Mouse (Mus musculus) CD4-positive, CD25-positive, alpha-beta regulatory T cell, adult 4 months (primary cell): ENCODE measurements at regions not wholly inside any gene's neighbourhood (a gene's known extent, or its start where the extent isn't known, plus 50 kb on each side); places are given as distances from the start of the nearest gene placed in this dataset.

ENCODE experiments used
- ATAC-seq: one replicate; pipeline ENCODE4 v1.8.0; 2017

DNA sequence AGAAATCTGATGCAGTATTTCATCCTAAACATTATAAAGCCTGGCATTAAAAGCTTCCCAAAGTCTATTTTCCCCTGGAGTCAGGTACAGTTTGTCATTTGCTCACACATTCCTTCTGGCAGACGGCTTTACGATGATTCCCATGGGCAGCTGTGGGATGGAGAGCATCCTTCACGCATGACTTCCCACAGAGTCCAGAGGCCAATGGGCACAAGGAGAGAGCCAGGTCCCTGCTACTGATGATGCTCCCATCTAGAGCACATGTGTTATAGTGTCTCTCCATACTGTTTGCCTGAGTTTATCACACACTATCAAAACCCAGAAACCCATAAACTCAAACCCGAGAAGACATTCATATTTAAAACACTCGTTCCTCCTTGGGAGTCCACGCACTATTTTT lies 270.8 kb upstream of the Noct start:
- ATAC-seq: no peak

DNA sequence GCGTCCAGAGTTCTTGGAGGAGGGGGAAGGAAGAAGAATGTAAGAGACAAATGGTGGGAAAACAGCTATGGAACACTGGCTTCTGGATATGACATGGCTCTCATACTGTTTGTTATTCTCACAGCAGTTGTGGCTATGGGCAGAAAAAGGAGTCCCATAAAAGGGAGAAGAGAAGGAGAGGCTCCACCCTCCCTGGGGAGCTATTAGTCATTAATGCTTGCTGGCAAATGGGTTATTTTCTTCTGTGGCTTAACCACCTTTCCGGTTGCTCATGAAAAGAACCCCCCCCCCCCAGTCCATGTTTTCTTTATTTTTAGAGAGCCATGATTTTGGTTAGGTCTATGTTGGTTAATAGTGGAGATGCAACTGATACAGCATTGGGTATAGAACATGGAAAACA lies 253.9 kb upstream of the Noct start:
- no peak for ATAC-seq

DNA sequence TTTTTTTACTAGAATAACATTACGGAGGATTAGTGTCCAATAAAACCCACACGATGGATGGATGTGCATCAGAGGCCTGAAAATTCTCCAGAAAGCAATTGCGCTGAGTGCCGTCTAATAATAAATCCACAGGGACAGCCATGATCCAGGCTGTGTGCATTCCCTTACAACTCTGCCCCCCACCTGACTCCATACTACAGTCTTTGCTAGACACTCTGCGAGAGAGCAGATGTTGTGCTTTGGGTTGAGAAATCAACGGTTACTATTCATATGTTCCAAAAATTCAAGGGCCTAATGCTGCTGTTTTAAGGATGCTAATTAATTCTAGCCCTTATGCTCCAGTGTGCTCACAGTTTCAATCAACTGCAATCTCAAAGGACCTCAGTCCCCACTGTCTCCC lies 251.2 kb upstream of the Noct start:
- no peak for ATAC-seq

DNA sequence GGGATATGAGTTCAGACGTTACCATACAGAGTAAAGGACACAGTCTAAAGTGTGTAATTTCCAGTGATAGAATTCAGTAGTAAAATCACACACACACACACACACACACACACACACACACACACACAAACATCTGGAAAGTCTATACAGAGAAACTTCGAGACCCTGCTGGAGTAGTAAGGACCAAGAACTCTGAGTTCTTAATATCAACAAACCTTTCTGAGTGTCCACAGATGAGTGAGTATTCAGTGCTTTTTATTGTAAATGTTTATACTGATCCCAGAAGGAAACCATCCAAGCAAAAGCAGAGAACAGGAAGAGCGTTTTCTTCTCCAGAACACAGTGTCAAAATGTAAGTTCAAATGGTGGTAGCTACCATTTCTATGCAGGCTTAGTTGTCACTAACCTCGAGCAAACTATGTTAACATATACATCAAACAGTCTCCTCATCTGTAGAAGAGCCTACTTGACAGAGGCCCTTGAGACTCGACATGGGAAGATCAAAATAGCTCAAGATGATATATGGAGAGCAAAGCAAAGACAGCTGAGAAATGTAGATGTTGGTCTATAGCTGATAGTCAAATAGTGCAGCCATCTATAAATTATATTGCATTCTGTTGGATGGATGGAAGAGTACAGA lies 248.0 kb upstream of the Noct start:
- no peak for ATAC-seq

DNA sequence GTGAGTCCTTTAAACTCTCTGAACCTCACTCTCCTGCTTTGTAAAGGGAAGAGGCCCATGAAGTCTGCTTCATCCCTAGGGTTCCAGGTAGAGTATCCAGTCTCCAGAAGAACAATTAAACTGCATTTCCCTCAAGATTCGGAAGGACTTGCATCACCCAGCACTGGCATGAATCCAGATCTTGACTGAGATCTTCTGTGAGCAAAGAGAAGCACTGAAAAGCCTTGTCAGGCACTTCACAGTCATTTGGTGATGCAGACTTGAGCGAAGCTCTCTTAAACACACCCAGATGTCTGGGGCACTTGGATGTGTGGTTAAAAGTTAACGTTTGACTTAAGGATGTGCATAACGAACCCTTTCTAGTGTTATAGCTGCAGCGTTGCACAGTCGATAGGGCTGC lies 247.4 kb upstream of the Noct start:
- no peak for ATAC-seq

- no peak for ATAC-seq
Observed at GRCm38 (mm10) chr3:50978636-50979035, 245.6 kb upstream of the Noct start.

- no peak for ATAC-seq
Observed at GRCm38 (mm10) chr3:50979592-50979991, 244.7 kb upstream of the Noct start.

DNA sequence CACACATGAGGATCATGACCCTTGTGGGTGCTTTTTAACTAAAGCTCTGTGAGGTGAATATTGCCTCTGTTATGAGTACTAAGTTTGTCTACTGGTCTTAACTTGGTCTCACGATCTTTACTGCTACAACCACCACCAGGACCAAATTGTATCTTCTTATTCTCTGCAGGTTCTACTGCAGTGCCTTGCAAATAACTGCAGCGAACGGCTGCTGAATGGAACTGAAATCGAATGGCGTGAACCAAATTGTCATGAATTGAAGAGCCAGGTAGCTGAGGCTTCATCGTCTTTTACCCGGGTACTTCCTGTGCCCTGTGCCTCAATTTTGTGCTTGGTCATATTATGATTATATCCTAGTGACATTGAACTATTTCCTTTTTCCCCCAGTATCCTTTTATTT lies 242.5 kb upstream of the Noct start:
- no peak for ATAC-seq

- no peak for ATAC-seq
Observed at GRCm38 (mm10) chr3:50982649-50983048, 241.6 kb upstream of the Noct start.

DNA sequence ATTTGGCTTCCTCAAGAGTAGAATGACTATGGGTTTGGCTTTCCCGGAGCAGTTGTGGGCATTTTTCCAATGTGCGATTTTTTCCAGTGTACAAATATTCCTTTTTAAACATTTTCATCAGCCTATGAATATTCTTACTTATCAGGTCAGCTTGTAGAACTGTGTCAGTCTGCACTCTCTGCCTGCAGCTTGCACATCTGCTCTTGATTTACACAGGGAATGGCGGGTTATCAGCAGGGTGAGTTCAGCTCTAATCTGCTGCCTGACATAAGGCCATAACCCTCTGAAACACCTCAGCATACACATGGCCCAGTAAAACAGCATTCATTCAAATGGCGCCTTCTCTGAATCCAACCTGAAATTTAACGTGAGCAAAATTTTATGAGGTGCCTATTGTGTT lies 241.1 kb upstream of the Noct start:
- no peak for ATAC-seq

DNA sequence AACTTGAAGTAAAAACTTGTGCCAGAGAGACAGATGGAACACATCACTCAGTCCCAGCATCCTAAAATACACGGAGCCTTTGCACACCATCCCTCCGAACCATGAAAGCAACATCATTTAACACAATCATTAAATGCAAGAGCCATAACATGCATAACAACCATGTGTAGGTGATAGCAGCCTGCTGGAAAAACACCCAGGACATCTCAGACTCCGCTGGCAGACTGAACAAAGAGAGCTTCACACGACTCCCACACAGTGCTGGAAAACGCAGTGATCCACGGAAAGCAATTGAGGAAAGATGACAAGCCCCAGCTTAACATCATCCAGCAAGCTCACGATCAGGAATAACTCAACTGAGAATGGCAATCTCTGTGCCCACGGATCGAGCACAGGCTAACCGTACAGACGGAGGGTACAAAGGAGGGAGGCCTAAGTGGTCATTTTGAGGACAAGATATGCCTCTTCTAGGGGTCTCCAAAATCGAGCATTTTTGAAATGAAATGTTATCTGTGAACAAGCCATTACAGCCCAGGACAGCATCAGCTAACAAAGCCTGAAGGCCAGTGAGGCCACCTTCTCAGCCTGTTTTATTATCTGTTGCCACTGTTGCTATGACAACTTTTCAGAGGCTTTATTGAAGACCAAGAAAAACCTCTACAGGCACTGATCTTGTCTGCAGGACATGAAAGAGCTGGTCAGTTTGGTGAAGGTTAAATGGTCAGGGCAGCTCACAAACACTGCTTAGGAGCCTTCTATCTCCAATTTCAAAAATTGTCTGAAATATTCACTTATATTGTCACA lies 240.1 kb upstream of the Noct start:
- no peak for ATAC-seq

- ATAC-seq: no peak
Observed at GRCm38 (mm10) chr3:50987821-50988220, 236.4 kb upstream of the Noct start.

GRCm38 (mm10) chr3:50990810-50991209 lies 233.4 kb upstream of the Noct start:
- no peak for ATAC-seq

DNA sequence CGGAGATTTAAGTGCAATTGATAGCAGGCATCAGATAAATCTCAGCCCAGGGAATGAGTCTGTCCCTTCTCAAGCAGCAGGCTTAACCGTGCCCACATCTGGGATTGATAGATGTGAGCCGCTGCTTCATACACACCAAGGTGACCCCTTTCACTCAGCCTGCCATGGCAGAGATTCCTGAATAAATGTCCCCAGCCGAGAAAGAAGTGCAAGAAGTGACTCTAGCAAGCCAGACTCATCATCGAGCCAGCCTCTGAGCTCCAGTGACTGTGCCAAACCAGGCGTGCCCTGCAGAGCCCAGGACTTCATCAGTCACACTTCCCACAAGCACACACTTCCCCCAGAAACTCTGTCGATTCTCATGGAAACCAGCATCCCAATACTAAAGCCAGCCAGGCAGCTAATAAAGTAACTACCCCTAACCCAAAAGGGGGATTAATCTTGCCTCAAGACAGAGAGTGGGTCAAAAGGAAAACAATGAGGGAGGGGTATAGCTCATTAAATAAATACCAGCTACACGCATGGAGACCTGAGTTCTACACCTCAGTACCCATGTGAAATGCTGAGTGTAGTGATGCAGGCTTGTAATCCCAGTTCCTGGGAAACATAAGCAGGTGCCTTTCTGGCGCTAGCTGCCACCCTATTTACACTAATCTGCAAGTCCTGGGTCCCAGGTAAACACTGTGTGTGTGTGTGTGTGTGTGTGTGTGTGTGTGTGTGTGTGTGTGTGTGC lies 231.5 kb upstream of the Noct start:
- no peak for ATAC-seq

DNA sequence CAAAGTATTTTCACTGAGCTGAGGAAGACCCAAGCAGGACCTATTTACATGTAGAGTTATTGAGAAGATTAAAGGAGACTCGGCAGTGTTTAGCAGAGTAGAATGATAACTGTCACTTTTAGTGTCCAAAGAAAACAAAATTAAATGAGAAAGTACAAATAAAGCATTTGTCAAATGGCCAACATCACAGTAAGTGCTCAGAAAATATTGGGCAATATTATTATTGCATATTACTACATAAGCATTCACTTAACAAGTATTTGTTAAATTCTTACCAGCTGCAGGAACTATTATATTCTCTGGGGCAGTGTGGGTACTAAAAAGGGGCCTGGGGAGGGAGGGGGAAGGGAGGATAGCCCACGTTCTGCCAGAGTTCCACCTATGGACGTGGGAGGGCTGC lies 224.5 kb upstream of the Noct start:
- no peak for ATAC-seq

DNA sequence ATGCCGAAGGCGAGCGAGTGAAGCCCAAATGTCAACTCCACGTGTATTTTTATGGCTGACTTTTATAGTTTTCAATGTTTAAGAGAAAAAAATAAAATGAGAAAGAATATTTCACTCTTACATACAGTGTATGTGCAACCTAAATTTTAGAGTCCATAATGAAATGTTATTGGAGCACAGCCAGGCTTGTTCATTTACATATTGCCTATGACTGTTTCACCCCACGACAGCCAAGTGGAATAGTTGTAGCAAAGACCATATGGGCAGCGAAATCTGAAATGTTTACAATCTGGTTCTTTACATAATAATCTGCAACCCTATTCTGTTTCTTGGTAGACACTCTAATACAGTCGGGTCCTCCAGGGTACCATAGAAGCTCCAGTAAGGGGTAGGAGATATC lies 223.3 kb upstream of the Noct start:
- ATAC-seq: no peak

- ATAC-seq: no peak
Observed at GRCm38 (mm10) chr3:51002662-51003061, 221.6 kb upstream of the Noct start.

- no peak for ATAC-seq
Observed at GRCm38 (mm10) chr3:51003506-51004170, 220.6 kb upstream of the Noct start.

- ATAC-seq: no peak
Observed at GRCm38 (mm10) chr3:51004216-51004615, 220.0 kb upstream of the Noct start.

DNA sequence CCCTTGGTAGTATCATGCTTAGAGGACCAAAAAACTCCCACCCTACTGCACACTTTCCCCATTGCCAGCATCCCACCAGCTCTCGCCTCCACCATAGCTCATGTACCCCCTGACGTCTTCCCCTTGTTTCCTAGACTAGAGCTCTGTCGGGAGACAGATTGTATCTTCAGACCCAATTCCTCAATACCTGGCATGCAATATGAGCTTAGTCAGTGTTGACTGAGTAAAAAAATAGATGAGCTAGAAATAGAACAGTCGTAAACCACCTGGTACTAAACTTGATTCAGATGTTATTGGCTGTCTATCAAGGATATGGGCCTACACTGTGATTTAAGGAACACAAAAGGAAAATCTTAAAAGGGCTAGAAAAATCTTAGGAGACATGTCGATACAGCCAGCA lies 215.1 kb upstream of the Noct start:
- no peak for ATAC-seq

DNA sequence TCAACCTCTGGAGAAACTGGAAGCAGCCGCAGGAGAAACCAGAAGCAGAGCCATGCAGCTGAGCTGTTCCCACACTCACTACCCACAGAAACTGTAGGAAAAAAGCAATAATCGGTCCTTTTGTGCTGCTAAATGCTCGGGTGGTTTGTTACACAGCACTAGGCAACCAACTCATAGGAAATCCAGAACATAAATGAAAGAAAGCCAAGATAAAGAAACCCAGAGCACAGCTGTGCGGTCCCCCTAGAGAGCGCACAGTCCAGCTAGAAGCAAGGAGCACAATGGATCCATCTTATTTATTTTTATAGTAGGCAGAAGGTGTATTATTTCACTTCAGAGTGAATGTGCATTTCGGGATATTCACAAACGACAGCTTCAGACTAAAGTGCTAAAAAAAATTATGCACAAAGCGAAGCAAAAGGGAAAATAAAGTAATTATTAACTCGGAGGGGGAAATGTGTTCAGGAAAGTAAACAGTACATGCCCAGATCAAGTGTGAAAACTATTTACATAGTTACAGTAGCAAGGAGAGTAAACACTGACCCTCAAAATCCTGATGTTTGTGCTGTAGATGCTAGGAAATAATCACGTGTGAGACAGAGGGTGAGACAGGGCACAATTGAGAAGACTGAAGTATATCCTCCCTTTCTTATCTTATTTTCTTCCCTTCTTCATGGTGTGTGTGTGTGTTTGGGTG lies 204.4 kb upstream of the Noct start:
- no peak for ATAC-seq

DNA sequence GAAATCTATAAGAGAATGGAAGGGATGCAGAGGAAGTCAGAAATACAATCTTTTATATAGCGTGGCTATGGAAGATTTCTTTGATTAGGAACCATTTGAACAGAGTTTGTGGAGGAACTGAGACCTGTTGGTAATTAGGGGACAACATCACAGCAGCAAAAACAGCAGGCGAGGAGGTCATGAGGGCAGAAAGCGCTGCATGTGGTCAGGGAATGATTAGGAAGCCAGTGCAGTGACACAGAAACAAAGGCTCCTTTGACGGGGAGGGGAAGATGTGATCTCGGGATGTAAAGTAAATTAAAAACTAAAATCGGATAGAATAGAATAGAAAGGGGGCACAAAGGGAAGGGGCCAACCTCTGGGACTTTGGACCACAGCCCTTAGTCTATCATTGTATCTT lies 199.6 kb upstream of the Noct start:
- ATAC-seq: no peak

- no peak for ATAC-seq
Observed at GRCm38 (mm10) chr3:51031821-51032220, 192.4 kb upstream of the Noct start.
